Mouse (Mus musculus) heart, embryonic 12.5 days (tissue): Measurements from ENCODE around the gene Taf6l. TPM values are rescaled to one million over a fixed set of nuclear protein-coding genes. Genes with fewer than 3 reads are reported as not detected.

Experiments used
- ATAC-seq: fragments of 200-750 bp; cut with Nextera tagmentation; 2 replicates; pipeline ENCODE4 v1.8.0; 2017; ENCODE audit warnings: moderate TSS enrichment, moderate library complexity; ENCODE audit not compliant: insufficient number of reproducible peaks, low FRiP score
- H3K27ac ChIP-seq: fragments of 300-500 bp; sonication (generic); 2 replicates; pipeline ENCODE4 v1.5.1; 2016; ENCODE audit warnings: mild to moderate bottlenecking, moderate library complexity; ENCODE audit not compliant: poor library complexity, severe bottlenecking
- H3K27me3 ChIP-seq: fragments of 300-500 bp; sonication (generic); replicated peaks from 2 replicates; pipeline ENCODE4 v1.6.1; 2016; ENCODE audit warnings: mild to moderate bottlenecking, moderate library complexity
- H3K36me3 ChIP-seq: fragments of 300-500 bp; sonication (generic); 2 replicates; pipeline ENCODE4 v1.6.1; 2016; ENCODE audit warnings: mild to moderate bottlenecking, moderate library complexity
- H3K4me1 ChIP-seq: fragments of 300-500 bp; sonication (generic); replicated peaks from 2 replicates; pipeline ENCODE4 v1.6.1; 2016; ENCODE audit warnings: mild to moderate bottlenecking
- H3K4me2 ChIP-seq: fragments of 300-500 bp; sonication (generic); 2 replicates; pipeline ENCODE4 v1.6.1; 2016; ENCODE audit warnings: mild to moderate bottlenecking, moderate library complexity
- H3K4me3 ChIP-seq: fragments of 300-500 bp; sonication (generic); 2 replicates; pipeline ENCODE4 v1.5.1; 2016; ENCODE audit warnings: mild to moderate bottlenecking
- H3K9ac ChIP-seq: fragments of 300-500 bp; sonication (generic); 2 replicates; pipeline ENCODE4 v1.6.1; 2016; ENCODE audit warnings: mild to moderate bottlenecking, moderate library complexity
- H3K9me3 ChIP-seq: fragments of 300-500 bp; sonication (generic); replicated peaks from 2 replicates; pipeline ENCODE4 v1.6.1; 2016; ENCODE audit warnings: mild to moderate bottlenecking, moderate library complexity
- WGBS: fragments of 180-500 bp; shearing (Covaris S2); methylation state at CpG from one replicate; pipeline ENCODE4 v1.1.7; 2016; 5-methylcytosine and 5-hydroxymethylcytosine counted together
- polyA plus RNA-seq: library from polyadenylated mRNA; unstranded; fragments of >200 nt; fragmentation: Nextera tagmentation; extraction: Ambion mirVana; gene quantifications from 2 replicates; pipeline ENCODE4 v1.2.1, GENCODE M21; 2016

Gene Taf6l
- 22.5 and 23.3 TPM in 2 replicates for polyA plus RNA-seq

DNA sequence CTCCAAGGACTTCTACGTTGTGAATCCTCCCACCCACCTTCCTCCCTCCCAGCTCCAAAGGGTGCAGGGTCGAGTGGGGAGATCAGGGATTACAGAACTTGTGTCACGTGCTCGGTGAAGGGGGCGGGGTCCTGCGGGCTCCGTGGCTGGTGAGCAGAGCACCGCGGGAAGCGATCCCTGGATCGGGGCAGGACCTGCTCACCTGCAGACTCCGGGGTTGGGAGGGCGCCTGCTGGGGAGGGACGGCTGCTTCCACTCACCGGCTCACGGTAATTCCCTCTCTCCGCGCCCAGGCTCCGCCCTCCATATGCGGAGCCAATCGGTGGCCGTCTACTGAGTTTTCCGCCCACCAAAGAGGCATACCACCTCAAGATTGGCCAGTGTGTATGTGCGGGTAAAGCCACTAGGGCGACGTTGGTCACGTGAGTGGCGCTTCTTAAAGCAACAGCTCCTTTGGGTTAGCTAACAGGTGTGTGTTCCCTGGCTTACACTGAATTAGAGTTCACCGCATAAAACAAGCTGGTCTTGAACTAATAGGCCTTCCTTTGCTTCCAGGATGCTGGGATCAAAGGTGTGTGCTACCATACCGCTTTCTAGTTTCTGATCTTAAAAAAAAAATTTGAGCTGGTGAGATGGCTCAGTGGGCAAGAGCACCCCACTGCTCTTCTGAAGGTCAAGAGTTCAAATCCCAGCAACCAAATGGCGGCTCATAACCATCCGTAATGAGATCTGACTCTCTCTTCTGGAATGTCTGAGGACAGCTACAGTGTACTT lies at the start of gene Taf6l:
Taf6l (minus strand) TSS at position 410 of the 774 bp plus-strand sequence.
- no peaks in the 10 kb centered on the region for H3K9me3 ChIP-seq
- peak within 1 kb of the TSS; percentile 84 for H3K9ac ChIP-seq
- peak; percentile 100 for ATAC-seq
- WGBS, result under 1% methylated on average over 32 of the region's 32 CpGs
- H3K36me3 ChIP-seq, result peaks cover 38% of the 10 kb centered on the region
- H3K27me3 ChIP-seq, result no peaks in the 10 kb centered on the region
- H3K4me2 ChIP-seq, result peak within 1 kb of the TSS; percentile 85
- peak within 1 kb of the TSS; percentile 85 for H3K27ac ChIP-seq
- H3K4me3 ChIP-seq, result peak within 1 kb of the TSS; percentile 90
- H3K4me1 ChIP-seq, result peaks cover 9% of the 10 kb centered on the region

- Histone ChIP-seq H3K9ac (no peak overlapping the region), H3K4me3 (no peak overlapping the region), H3K36me3 (peaks cover 69% of the 10 kb centered on the region), H3K27ac (no peak overlapping the region), H3K27me3 (no peaks in the 10 kb centered on the region), H3K4me2 (no peak overlapping the region), H3K9me3 (no peaks in the 10 kb centered on the region), H3K4me1 (peaks cover 2% of the 10 kb centered on the region; the same call in 1 of the 2 replicates)
- WGBS, result 91% methylated on average over 4 of the region's 4 CpGs
- ATAC-seq, result no peak
Measured at GRCm38 (mm10) chr19:8832971-8833370, 46.8 kb upstream of the Taf6l start.

DNA sequence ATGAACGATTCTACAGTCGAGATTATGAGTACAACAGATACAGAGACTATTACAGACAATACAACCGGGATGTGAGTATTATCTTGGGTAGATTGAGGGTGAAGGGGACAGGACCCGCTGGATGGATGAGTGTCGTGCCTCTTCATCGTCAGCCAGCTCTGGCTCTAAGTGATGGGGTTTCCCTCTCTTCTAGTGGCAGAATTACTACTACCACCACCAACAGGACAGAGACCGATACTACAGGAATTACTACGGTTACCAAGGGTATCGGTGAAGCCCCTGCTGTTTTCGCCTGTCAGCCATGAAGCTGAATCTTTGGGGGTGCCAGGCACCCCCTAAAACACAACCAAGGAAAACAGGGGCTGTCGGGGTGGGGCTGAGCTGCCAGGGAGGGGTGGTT lies 45.0 kb upstream of the Taf6l start:
- Histone ChIP-seq H3K4me3 (no peak overlapping the region), H3K4me1 (no peaks in the 10 kb centered on the region), H3K36me3 (peaks cover 86% of the 10 kb centered on the region), H3K9ac (no peak overlapping the region), H3K27me3 (no peaks in the 10 kb centered on the region), H3K4me2 (no peak overlapping the region), H3K9me3 (no peaks in the 10 kb centered on the region), H3K27ac (no peak overlapping the region)
- no peak for ATAC-seq
- WGBS, result 85% methylated on average over 11 of the region's 11 CpGs

- Histone ChIP-seq H3K4me3 (no peak overlapping the region), H3K4me2 (no peak overlapping the region), H3K36me3 (peaks cover 91% of the 10 kb centered on the region), H3K4me1 (no peaks in the 10 kb centered on the region), H3K27me3 (no peaks in the 10 kb centered on the region), H3K27ac (no peak overlapping the region), H3K9me3 (no peaks in the 10 kb centered on the region), H3K9ac (no peak overlapping the region)
- WGBS, result 96% methylated on average over 8 of the region's 8 CpGs
- no peak for ATAC-seq
Measured at GRCm38 (mm10) chr19:8830664-8831063, 44.4 kb upstream of the Taf6l start.

DNA sequence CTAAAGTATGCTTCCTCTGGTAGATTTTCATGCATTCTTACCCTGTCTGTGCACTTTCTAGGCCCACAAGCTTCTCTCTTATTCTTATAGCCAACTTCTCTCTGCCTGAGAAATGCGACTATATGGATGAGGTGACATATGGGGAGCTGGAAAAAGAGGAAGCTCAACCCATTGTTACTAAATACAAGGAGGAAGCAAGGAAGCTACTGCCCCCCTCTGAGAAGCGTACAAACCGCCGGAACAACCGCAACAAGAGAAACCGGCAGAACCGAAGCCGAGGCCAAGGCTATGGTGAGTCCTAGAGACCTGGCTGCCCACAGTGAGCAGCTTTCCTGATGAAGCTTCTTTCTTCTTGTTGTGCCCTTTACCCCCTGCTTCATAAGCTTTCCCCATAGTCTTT lies 43.4 kb upstream of the Taf6l start, which contains the start of gene AC129217.1:
AC129217.1 (plus strand) TSS at position 114 of the 400 bp plus-strand sequence.
- H3K4me1 ChIP-seq, result no peaks in the 10 kb centered on the region
- peaks cover 97% of the 10 kb centered on the region for H3K36me3 ChIP-seq
- H3K4me3 ChIP-seq, result no peak within 1 kb of the TSS
- H3K4me2 ChIP-seq, result no peak within 1 kb of the TSS
- no peaks in the 10 kb centered on the region for H3K9me3 ChIP-seq
- H3K27me3 ChIP-seq, result no peaks in the 10 kb centered on the region
- ATAC-seq, result no peak
- WGBS, result 88% methylated on average over 8 of the region's 8 CpGs
- H3K9ac ChIP-seq, result no peak within 1 kb of the TSS
- no peak within 1 kb of the TSS for H3K27ac ChIP-seq

DNA sequence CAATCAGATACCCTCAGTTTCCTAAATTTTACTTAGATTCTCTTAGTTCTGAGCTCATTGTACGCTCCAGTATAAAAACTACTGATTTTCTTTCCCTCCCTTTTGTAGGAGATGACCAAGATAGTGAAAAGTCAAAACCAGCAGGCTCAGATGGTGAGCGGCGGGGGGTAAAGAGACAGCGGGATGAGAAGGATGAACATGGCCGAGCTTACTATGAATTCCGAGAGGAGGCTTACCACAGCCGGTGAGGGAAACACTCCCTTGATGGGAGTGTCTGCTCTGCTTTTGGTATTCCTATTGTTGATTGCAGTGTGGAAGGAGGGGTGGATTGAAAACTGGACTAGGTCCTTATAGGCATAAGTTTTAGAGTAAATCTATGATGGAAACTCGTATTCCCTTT lies 36.5 kb upstream of the Taf6l start:
- H3K4me3 ChIP-seq, result peak overlapping the region; percentile 97
- H3K36me3 ChIP-seq, result peaks cover 49% of the 10 kb centered on the region
- H3K9me3 ChIP-seq, result no peaks in the 10 kb centered on the region
- WGBS, result 73% methylated on average over 8 of the region's 8 CpGs
- H3K4me1 ChIP-seq, result peaks cover 18% of the 10 kb centered on the region
- H3K27ac ChIP-seq, result no peak overlapping the region
- no peaks in the 10 kb centered on the region for H3K27me3 ChIP-seq
- ATAC-seq, result no peak
- H3K9ac ChIP-seq, result 0 out of 2 replicates have a peak overlapping the region, but pooled peaks have one; percentile 46
- H3K4me2 ChIP-seq, result peak overlapping the region; percentile 48

DNA sequence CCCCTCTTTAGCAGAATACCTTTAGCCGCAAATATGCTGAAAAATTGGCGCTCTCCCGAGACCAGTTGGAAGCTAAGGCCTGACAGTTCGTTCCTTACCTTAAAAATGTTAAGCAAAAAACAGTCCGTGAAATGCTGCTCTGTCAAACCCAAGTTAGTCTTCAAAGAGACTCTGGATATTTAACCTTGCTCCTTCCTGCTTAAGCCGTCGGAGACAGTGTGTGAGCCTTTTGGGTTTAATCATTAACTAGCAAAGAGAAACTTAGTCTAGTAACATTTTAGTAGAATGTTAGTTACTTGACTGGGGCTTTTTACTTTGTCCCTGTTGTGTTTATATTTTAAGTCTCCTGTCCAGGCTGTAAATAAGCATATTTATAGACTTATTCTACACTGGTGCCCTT lies 34.9 kb upstream of the Taf6l start:
- Histone ChIP-seq H3K36me3 (peaks cover 43% of the 10 kb centered on the region), H3K27ac (peak overlapping the region; percentile 99; the same call in 1 of the 2 replicates), H3K4me3 (peak overlapping the region; percentile 97), H3K4me1 (peaks cover 26% of the 10 kb centered on the region), H3K9me3 (no peaks in the 10 kb centered on the region), H3K4me2 (peak overlapping the region; percentile 95), H3K9ac (peak overlapping the region; percentile 98), H3K27me3 (no peaks in the 10 kb centered on the region)
- under 1% methylated on average over 7 of the region's 7 CpGs for WGBS
- ATAC-seq, result no peak

- ATAC-seq, result peak; percentile 44
- Histone ChIP-seq H3K36me3 (peaks cover 41% of the 10 kb centered on the region), H3K9me3 (no peaks in the 10 kb centered on the region), H3K9ac (peak overlapping the region; percentile 98), H3K4me2 (peak overlapping the region; percentile 95), H3K27ac (peak overlapping the region; percentile 99), H3K4me3 (peak overlapping the region; percentile 97), H3K27me3 (no peaks in the 10 kb centered on the region), H3K4me1 (peaks cover 26% of the 10 kb centered on the region)
- under 1% methylated on average over 46 of the region's 48 CpGs for WGBS
Measured at GRCm38 (mm10) chr19:8820424-8820956, 34.3 kb upstream of the Taf6l start.

GRCm38 (mm10) chr19:8819596-8820423 lies 33.6 kb upstream of the Taf6l start, which contains the start of gene Hnrnpul2:
Gene Hnrnpul2, plus strand, starts transcription at chr19:8820010.
- Histone ChIP-seq H3K9ac (peak within 1 kb of the TSS; percentile 98), H3K9me3 (no peaks in the 10 kb centered on the region), H3K4me3 (peak within 1 kb of the TSS; percentile 97), H3K4me2 (peak within 1 kb of the TSS; percentile 95), H3K27me3 (no peaks in the 10 kb centered on the region), H3K27ac (peak within 1 kb of the TSS; percentile 99), H3K4me1 (peaks cover 26% of the 10 kb centered on the region), H3K36me3 (peaks cover 41% of the 10 kb centered on the region)
- 0% methylated on average over 82 of the region's 83 CpGs for WGBS
- peak; percentile 95 for ATAC-seq

DNA sequence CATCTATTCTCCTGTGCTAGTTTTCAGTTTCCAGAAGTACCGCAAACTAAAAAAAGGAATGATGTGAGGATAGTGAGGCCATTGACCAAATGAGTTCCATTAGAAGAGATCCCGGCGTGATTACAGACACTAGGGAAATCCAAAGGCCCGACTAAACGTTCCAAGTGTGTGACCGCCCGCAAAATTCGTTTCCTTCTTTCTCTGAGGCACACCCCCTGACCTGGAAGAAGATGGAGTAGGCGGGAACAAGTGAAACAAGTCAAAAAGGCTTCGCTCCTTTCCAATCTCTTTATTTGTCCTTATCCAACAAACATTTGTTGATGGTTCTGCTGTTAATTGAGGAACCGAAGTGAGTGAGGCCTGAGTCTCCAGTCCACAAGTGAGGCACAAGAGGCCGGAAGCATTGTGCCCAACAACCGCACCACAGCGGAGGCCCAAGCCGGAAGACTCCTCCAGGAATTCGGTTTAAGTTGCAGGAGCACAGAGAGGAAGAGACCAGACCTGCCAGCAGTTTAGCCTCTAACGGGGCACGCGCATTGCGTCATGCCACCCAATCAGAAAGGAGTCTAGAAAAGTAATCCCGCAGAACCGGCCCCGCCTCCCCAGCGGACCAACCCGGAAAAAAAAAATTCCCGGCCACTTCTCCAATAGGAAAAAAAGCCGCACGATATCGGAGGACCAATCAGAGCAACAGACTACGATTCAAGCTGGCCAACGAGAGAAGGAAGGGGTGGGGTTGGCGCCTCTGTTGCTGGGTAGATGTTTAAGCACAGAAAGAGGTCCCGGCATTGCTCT lies 32.8 kb upstream of the Taf6l start, which contains the start of gene Ttc9c:
Ttc9c (minus strand) TSS at position 533 of the 795 bp plus-strand sequence.
- WGBS, result under 1% methylated on average over 33 of the region's 33 CpGs
- ATAC-seq, result peak; percentile 88
- H3K4me3 ChIP-seq, result peak within 1 kb of the TSS; percentile 97

More for the DNA sequence above, 32.8 kb upstream of the Taf6l start, which contains the start of gene Ttc9c:
- peak within 1 kb of the TSS; percentile 95 for H3K4me2 ChIP-seq
- H3K9ac ChIP-seq, result peak within 1 kb of the TSS; percentile 98
- peaks cover 26% of the 10 kb centered on the region for H3K4me1 ChIP-seq
- peak within 1 kb of the TSS; percentile 99 for H3K27ac ChIP-seq
- no peaks in the 10 kb centered on the region for H3K27me3 ChIP-seq
- no peaks in the 10 kb centered on the region for H3K9me3 ChIP-seq
- peaks cover 40% of the 10 kb centered on the region for H3K36me3 ChIP-seq
